Mouse (Mus musculus) cerebellum, postnatal 25 days (tissue): ENCODE measurements around the gene Ssna1.

Experiments used
- DNase-seq, 2 experiments: peaks; one replicate each; pipeline ENCODE4 v3.0.0; 2021; ENCODE audit warnings: mixed read lengths in 2 of 2

Gene Ssna1

DNA sequence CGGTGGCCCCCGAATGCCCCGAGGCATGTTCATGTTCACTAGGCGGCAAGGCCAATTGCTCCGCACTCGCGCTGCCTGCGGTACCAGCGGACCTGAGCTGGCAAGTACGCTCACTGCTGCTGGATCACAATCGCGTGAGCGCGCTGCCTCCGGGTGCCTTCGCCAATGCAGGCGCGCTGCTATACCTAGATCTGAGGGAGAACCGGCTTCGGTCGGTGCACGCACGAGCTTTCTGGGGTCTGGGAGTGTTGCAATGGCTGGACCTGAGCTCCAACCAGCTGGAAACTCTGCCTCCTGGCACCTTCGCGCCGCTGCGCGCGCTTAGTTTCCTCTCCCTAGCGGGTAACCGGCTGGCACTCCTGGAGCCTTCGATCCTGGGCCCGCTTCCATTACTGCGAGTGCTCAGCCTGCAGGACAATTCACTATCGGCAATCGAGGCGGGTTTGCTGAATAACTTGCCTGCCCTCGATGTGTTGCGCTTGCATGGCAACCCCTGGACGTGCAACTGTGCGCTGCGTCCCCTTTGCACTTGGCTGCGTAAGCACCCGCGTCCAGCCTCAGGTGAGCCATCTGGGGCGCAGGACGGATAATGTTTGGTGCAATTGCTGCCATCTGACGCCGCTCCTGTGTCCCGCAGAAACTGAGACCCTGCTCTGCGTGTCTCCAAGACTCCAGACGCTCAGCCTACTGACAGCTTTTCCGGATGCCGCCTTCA is 18.0 kb upstream of the Ssna1 start:
- peak; percentile 83 to 86 for DNase-seq

- DNase-seq = peak; percentile 82 to 88
Measured at GRCm38 (mm10) chr2:25289651-25290050, 17.4 kb upstream of the Ssna1 start, which contains the start of gene Lrrc26. TSS of gene Lrrc26 (plus strand) at chr2:25289915.

DNA sequence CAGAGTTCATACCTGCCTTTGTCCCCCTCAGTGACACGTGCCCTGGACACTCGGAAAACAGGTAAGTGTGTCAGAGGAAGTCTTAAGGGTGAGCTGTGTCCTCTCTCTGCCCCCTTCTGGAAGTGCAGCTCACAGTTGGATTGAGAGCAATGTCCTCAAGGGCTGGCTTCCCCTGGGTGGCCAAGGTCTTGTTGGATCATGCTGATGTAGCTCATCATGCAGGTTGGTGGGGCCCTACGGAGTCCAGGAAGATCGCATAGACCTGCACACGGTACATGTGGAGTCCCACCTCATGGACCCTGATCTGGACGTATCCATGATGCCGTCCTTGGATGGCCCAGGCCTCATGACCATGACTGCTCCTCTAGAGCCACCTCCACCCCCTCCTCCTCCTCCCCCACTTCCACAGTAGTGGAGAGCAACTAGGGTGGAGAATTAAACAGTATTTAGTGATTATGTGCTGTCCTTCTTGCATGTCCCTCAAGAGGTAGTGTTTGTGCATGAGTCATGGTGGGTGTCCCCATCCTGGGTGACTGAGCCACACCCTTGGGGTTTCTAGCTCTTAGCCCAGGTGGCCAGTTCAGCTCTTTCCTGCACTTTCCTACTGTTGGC is 16.6 kb upstream of the Ssna1 start:
- DNase-seq = peak; percentile 44 to 54

DNA sequence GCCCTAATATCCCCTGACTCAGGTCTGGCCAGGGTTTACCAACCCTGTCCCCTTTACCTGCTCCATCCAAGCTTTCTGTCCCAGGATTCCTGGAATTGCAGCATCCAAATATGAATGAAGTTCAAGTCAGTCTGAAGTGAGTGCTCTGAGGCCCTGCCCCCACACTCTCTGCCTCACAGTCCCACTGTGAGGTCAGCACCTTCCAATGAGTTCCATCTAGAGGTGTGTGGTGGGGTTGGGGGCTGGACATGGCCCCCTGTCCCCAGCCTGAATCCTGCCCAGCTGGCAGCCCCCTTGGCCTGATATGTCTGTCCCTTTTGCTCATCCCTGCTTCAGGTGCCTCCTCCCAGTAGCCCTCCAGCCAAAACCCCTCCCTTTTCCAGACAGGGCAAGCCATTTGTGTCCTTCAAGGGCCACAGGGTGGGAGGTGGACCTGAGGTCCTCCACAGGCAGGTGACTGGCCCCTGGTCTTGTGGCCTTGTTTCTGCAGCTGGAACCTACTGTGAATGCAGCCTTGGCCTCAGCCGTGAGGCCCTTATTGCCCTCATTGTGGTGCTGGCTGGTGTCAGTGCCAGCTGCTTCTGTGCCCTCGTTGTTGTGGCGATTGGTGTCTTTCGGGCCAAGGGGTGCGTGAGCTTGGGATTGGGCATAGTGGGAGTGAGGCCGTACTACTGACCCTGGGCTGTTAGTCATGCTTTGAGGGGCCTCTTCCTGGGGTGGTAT is 15.8 kb upstream of the Ssna1 start, which contains the start of gene Tmem210:
TSS of gene Tmem210 (plus strand) at position 219 of the 723 bp plus-strand sequence.
- peak in 1 of 2 experiments; percentile 51 for DNase-seq

GRCm38 (mm10) chr2:25286837-25287636 is 14.8 kb upstream of the Ssna1 start:
- peak; percentile 74 to 76 for DNase-seq

DNA sequence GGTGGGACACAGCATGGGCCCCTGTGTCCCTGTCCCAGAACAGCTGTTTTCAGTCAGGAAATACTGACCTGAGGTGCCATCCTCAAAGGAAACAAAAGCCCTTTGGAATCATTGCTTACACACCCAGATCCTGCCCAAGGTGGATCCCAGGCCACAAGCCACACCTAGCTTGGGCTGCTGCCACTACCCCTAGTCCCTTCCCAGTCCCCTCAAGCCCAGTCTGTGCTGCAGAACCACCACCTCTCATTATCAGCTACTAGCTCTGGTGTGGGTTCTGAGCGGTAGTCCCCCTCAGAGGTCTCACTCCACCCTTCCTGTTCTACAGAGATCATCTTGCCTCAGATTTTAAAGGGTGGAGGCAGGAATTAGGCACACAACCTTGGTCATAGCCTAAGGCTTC is 14.1 kb upstream of the Ssna1 start:
- DNase-seq = peak in 1 of 2 experiments; percentile 24

GRCm38 (mm10) chr2:25285551-25285950 is 13.3 kb upstream of the Ssna1 start:
- DNase-seq = peak in 1 of 2 experiments; percentile 20

GRCm38 (mm10) chr2:25278928-25279882 is 7.0 kb upstream of the Ssna1 start:
- DNase-seq = peak; percentile 90 to 93

GRCm38 (mm10) chr2:25273010-25273409 is 772 bp upstream of the Ssna1 start:
- DNase-seq = no peak

DNA sequence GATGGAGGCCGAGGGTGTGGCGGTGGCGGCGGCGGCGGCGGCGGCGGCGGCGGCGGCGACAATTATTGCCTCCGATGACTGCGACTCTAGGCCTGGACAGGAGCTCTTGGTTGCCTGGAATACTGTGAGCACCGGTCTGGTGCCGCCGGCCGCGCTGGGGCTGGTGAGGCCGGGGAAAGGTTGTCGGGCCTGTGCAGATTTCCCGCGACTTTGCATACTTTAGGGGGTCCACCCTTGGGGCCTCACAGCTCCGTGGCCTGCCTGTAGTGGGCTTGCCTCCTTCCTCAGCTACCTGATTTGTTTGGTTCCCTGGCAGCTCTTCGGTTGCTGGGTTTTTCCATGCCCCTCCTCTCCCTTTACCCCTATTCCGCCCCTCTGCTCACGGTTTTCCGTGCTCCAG is 277 bp upstream of the Ssna1 start:
- no peak for DNase-seq

DNA sequence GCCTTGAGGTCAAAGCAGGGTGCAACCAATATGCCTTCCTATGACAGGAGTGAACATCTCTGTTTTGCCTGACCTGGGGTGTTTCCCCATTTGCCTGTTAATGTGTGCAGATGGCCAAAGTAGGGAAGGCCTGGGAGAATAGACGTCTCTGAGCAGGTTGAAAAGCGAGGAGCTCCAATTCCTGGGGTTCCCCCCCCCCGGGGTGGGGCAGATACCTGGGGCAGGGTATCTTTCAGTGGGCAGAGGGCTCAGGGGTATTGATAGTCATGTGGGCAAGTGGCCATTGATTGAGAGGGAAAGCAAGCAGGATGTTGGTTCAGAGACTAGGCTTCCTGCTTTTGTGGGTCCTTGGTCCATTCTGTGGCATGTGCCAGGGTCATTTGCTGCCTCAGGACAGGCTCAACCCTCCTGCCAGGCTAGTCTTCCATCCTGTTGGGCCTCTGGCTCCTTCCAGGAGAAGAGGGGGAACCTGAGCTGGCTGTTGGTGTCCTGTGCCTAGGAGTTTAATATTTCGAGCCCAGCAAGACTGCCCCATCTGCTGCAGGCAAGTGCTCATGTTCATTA is 4.4 kb downstream of the Ssna1 start:
- DNase-seq = peak; percentile 48 to 53

GRCm38 (mm10) chr2:25267241-25267640 is 5.0 kb downstream of the Ssna1 start:
- peak in 1 of 2 experiments; percentile 64 for DNase-seq

GRCm38 (mm10) chr2:25266720-25267119 is 5.5 kb downstream of the Ssna1 start:
- DNase-seq = peak; percentile 79 to 86

GRCm38 (mm10) chr2:25265897-25266656 is 6.2 kb downstream of the Ssna1 start:
- peak; percentile 97 to 98 for DNase-seq

DNA sequence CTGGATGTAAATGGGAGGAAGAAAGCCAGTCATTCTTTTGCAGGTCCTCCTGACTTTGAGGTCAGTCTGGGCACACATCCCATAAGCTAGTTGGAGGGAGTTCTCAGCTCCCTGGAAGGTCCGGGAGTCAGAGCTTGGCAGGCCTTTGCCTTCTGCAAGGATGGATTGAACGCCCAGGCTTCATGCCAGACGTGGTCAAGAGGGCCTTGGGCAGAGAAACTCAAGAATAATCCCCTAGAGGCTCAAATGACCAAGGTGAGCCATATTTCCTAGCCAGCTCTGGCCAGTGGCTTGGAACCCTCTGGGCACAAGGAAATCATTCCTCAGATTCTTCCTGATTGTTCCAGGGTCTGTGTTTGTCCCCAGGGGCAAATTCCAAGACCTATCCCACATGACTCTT is 7.4 kb downstream of the Ssna1 start:
- DNase-seq = peak; percentile 87 to 93

GRCm38 (mm10) chr2:25264286-25264660 is 8.0 kb downstream of the Ssna1 start:
- peak in 1 of 2 experiments; percentile 44 for DNase-seq

DNA sequence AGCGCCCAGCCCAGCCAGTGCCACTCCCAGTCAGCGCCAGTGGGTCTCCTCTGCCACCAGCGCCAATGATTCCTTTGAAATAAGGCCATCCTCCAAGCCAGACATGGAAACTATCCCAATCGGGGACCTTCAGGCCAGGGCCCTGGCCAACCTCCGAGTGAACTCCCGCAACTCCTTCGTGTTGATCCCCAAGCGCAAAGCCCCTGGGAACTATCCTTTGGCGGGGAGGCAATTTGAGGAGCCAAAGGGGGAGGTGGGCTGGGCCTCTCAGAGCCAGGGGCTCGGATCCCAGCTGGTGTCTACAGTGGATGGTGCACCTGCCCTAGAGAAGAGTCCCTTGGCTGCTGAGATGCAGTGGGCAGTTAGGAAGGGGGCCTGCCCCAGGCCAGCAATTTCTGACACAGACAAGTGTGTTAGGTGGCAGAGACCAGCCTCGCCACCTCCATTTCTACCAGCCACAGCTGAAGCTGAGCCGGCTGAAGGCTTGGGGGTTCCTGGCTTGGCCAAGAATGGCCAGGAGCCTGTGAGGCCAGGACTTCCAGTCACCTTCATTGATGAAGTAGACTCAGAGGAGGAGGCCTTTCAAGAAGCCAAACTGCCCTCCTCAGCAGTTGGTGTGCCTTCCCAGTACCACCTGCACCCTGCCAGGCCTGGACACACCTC is 8.5 kb downstream of the Ssna1 start:
- peak in 1 of 2 experiments; percentile 55 for DNase-seq

GRCm38 (mm10) chr2:25262795-25263622 is 9.2 kb downstream of the Ssna1 start:
- peak; percentile 86 to 88 for DNase-seq

DNA sequence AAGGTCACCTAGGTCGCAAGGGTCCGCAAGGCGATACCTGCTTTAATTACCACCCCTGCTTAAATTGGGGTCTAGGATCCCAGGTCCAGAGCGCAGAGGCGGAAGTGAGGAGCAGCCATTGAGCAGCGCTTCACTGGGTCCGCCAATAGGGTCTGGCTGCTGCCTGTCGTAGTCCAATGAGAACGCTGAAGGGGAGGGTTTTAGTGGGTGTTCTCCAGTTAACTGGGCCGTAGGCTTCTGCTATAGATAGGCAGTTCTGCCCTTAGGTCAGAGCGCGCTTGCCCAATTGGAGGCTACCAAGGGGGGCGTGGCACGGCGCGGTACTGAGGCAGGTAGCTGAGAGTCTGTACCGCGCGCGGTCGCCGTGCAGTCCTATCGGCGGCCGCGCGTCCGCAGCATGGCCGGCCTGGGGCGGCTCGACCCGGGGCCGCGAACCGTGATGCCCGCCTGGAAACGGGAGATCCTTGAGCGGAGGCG is 9.9 kb downstream of the Ssna1 start, which contains the start of gene Tprn:
TSS of gene Tprn (plus strand) at position 328 of the 477 bp plus-strand sequence.
- peak; percentile 97 to 98 for DNase-seq
